8 mouse cellular contexts compared by ENCODE assay signal in the genomic region with DNA sequence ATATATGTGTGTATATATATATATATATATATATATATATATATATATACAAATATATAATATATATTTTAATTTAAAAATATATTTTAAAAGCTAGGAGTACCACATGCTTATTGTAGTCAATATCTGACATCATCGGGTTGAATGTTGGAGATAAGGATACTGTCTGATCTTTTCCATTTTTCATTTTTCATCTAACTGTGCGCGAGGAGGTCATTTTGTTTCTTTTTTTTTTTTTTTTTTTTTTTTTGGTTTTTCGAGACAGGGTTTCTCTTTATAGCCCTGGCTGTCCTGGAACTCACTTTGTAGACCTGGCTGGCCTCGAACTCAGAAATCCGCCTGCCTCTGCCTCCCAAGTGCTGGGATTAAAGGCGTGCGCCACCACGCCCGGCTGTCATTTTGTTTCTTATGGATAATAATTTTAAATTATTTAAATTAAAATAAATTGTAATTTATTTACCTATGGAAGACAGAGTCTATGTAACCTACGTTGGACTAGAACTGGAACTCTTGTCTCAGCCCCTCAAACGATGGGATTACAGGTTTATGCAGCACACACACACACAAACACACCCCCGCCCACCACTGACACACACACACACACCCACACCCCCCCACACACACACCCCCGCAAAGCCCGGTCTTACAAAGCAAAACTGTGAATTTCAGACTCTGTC. TPM values are rescaled to one million over a fixed set of nuclear protein-coding genes. Genes with fewer than 3 reads are reported as not detected.
A peak's percentile ranks its signal among the peaks of the same experiment; 100 is the strongest.
DNase-seq lines count a peak whose midpoint lies in the region; ATAC-seq lines count a peak whose summit lies in the region.
"Not testable (repeated sequence)": the region's sequence is repeated elsewhere in the genome, so short reads cannot be mapped to it uniquely, and the experiment has no call there.
"Had no signal": no experiment of that assay in that cellular context is flagged by ENCODE, and none has a peak within 500 bp of the region (broad histone marks: within the 10 kb centered on the region; RNA-seq: fewer than 3 reads in every experiment).

No protein-coding gene starts in this region.

- H3K9ac ChIP-seq in embryonic facial prominence, embryonic 11.5 days (replicated peaks; ENCODE audit: low read length); forebrain, embryonic 16.5 days (replicated peaks; ENCODE audit: low read depth, low read length); hindbrain, embryonic 11.5 days (ENCODE audit: low read depth, low read length); kidney, embryonic 14.5 days (ENCODE audit: low read depth, low read length): not testable (repeated sequence)
- H3K9ac ChIP-seq in liver, embryonic 11.5 days (ENCODE audit: low read depth, low read length) = peak overlapping the region; percentile 40; the same call in 1 of the 2 replicates
- H3K9ac ChIP-seq in neural tube, embryonic 12.5 days = 0 out of 2 replicates have a peak overlapping the region, but pooled peaks have one; percentile 26

- DNase-seq in embryonic facial prominence, embryonic 11.5 days (ENCODE audit: low spot score); hindbrain, embryonic 11.5 days (ENCODE audit: low spot score); liver, embryonic 11.5 days (ENCODE audit: low spot score): not testable (repeated sequence)

- not testable (repeated sequence) for H3K27me3 ChIP-seq in embryonic facial prominence, embryonic 11.5 days (ENCODE audit: control insufficient read depth, insufficient read depth, low read length); forebrain, embryonic 16.5 days (replicated peaks; ENCODE audit: control insufficient read depth, insufficient read depth, low read length); hindbrain, embryonic 11.5 days (ENCODE audit: control insufficient read depth, insufficient read depth, low read length); kidney, embryonic 14.5 days (ENCODE audit: control insufficient read depth, insufficient read depth, low read length); liver, embryonic 11.5 days (replicated peaks; ENCODE audit: control insufficient read depth, insufficient read depth, low read length); neural tube, embryonic 12.5 days (replicated peaks)

- H3K9me3 ChIP-seq in embryonic facial prominence, embryonic 11.5 days (replicated peaks; ENCODE audit: control insufficient read depth, low read length); forebrain, embryonic 16.5 days (ENCODE audit: control insufficient read depth, low read length); hindbrain, embryonic 11.5 days (ENCODE audit: control insufficient read depth, low read length); kidney, embryonic 14.5 days (ENCODE audit: control insufficient read depth, low read length); liver, embryonic 11.5 days (ENCODE audit: control insufficient read depth, low read length); neural tube, embryonic 12.5 days: not testable (repeated sequence)

- H3K27ac ChIP-seq in embryonic facial prominence, embryonic 11.5 days (replicated peaks; ENCODE audit: low read depth, low read length); forebrain, embryonic 16.5 days (ENCODE audit: low read length); hindbrain, embryonic 11.5 days (ENCODE audit: low read depth, low read length); kidney, embryonic 14.5 days (ENCODE audit: low read depth, low read length); liver, embryonic 11.5 days (ENCODE audit: low read depth, low read length); macrophage; neural tube, embryonic 12.5 days: not testable (repeated sequence)

- 38% methylated on average over 15 of the region's 15 CpGs for whole genome bisulfite sequencing in embryonic facial prominence, embryonic 11.5 days
- 35% methylated on average over 14 of the region's 15 CpGs for WGBS in forebrain, embryonic 16.5 days
- 38% methylated on average over 14 of the region's 15 CpGs for WGBS in hindbrain, embryonic 11.5 days
- WGBS in kidney, embryonic 14.5 days = 38% methylated on average over 14 of the region's 15 CpGs
- 28% methylated on average over 14 of the region's 15 CpGs for WGBS in liver, embryonic 11.5 days
- 28% methylated on average over 9 of the region's 15 CpGs for WGBS in macrophage (ENCODE audit: missing documents)
- WGBS in neural tube, embryonic 12.5 days = 38% methylated on average over 15 of the region's 15 CpGs

- H3K4me2 ChIP-seq in embryonic facial prominence, embryonic 11.5 days (ENCODE audit: low read depth, low read length) = peak overlapping the region; percentile 1
- peak overlapping the region; percentile 32 for H3K4me2 ChIP-seq in forebrain, embryonic 16.5 days (ENCODE audit: low read length)
- H3K4me2 ChIP-seq in hindbrain, embryonic 11.5 days (replicated peaks; ENCODE audit: low read depth, low read length); kidney, embryonic 14.5 days (replicated peaks; ENCODE audit: low read depth, low read length): not testable (repeated sequence)
- H3K4me2 ChIP-seq in liver, embryonic 11.5 days = peak overlapping the region; percentile 56
- H3K4me2 ChIP-seq in neural tube, embryonic 12.5 days (replicated peaks) = peak overlapping the region; percentile 50

- H3K36me3 ChIP-seq in embryonic facial prominence, embryonic 11.5 days (replicated peaks; ENCODE audit: control insufficient read depth, insufficient read depth, low read depth, low read length); forebrain, embryonic 16.5 days (ENCODE audit: control insufficient read depth, insufficient read depth); hindbrain, embryonic 11.5 days (ENCODE audit: control insufficient read depth, insufficient read depth, low read length): not testable (repeated sequence)
- H3K36me3 ChIP-seq in kidney, embryonic 14.5 days (ENCODE audit: control insufficient read depth, insufficient read depth, low read length) = peaks cover 27% of the 10 kb centered on the region
- H3K36me3 ChIP-seq in liver, embryonic 11.5 days (ENCODE audit: control insufficient read depth, insufficient read depth, low read length) = peaks cover 22% of the 10 kb centered on the region
- H3K36me3 ChIP-seq in macrophage (ENCODE audit: inconsistent target) = peaks cover 18% of the 10 kb centered on the region; the same call in 1 of the 2 replicates
- H3K36me3 ChIP-seq in neural tube, embryonic 12.5 days = peaks cover 26% of the 10 kb centered on the region

- H3K79me2 ChIP-seq in macrophage (ENCODE audit: inconsistent target) = peaks cover 27% of the 10 kb centered on the region

- peak overlapping the region; percentile 88 for H3K4me3 ChIP-seq in embryonic facial prominence, embryonic 11.5 days (ENCODE audit: low read depth, low read length)
- peak overlapping the region; percentile 27 for H3K4me3 ChIP-seq in forebrain, embryonic 16.5 days (replicated peaks; ENCODE audit: low read length)
- peak overlapping the region; percentile 88; the same call in 1 of the 2 replicates for H3K4me3 ChIP-seq in hindbrain, embryonic 11.5 days (ENCODE audit: low read depth, low read length)
- H3K4me3 ChIP-seq in kidney, embryonic 14.5 days (ENCODE audit: low read length) = peak overlapping the region; percentile 17; the same call in 1 of the 2 replicates
- H3K4me3 ChIP-seq in liver, embryonic 11.5 days (ENCODE audit: low read depth, low read length) = peak overlapping the region; percentile 88
- peak overlapping the region; percentile 12; the same call in 1 of the 2 replicates for H3K4me3 ChIP-seq in macrophage (ENCODE audit: inconsistent target)
- peak overlapping the region; percentile 20; the same call in 1 of the 2 replicates for H3K4me3 ChIP-seq in neural tube, embryonic 12.5 days

- not testable (repeated sequence) for H3K4me1 ChIP-seq in embryonic facial prominence, embryonic 11.5 days (ENCODE audit: control insufficient read depth, insufficient read depth, low read length); hindbrain, embryonic 11.5 days (replicated peaks; ENCODE audit: control insufficient read depth, insufficient read depth, low read length); kidney, embryonic 14.5 days (ENCODE audit: control insufficient read depth, insufficient read depth, low read length)
- peaks cover 12% of the 10 kb centered on the region for H3K4me1 ChIP-seq in forebrain, embryonic 16.5 days (replicated peaks; ENCODE audit: control insufficient read depth, insufficient read depth, low read length)
- peaks cover 24% of the 10 kb centered on the region for H3K4me1 ChIP-seq in liver, embryonic 11.5 days (replicated peaks; ENCODE audit: control insufficient read depth, insufficient read depth, low read length)
- peaks cover 17% of the 10 kb centered on the region for H3K4me1 ChIP-seq in neural tube, embryonic 12.5 days

- ATAC-seq in embryonic facial prominence, embryonic 11.5 days (replicated peaks; ENCODE audit: insufficient number of reproducible peaks, low FRiP score, low TSS enrichment, low read depth) = peak; percentile 31; the same call in 1 of the 2 replicates
- not testable (repeated sequence) for ATAC-seq in forebrain, embryonic 16.5 days; kidney, embryonic 14.5 days (ENCODE audit: low FRiP score, low TSS enrichment); liver, embryonic 11.5 days (replicated peaks; ENCODE audit: low FRiP score); neural tube, embryonic 12.5 days (ENCODE audit: low FRiP score, low read depth)
- ATAC-seq in hindbrain, embryonic 11.5 days (ENCODE audit: low FRiP score) = peak; percentile 1; the same call in 1 of the 2 replicates

RNA-seq across cellular contexts. Expression of a gene that starts 0.5 kb away (rescaled TPM):
- 432 and 435 TPM in 2 replicates for polyA plus RNA-seq in embryonic facial prominence, embryonic 11.5 days (2014; fragmentation: Nextera tagmentation; extraction: Ambion mirVana)
- 219 and 239 TPM in 2 replicates for polyA plus RNA-seq in forebrain, embryonic 16.5 days (2015; fragmentation: Nextera tagmentation; extraction: Ambion mirVana)
- 387 and 395 TPM in 2 replicates for polyA plus RNA-seq in hindbrain, embryonic 11.5 days (2014; fragmentation: Nextera tagmentation; extraction: Ambion mirVana)
- polyA plus RNA-seq in kidney, embryonic 14.5 days (2014; fragmentation: Nextera tagmentation; extraction: Ambion mirVana) = 430 and 578 TPM in 2 replicates
- polyA plus RNA-seq in liver, embryonic 11.5 days (2014; fragmentation: Nextera tagmentation; extraction: Ambion mirVana) = 553 and 579 TPM in 2 replicates
- 100 to 1,000 TPM in 1 of 26 experiments, 10 to 100 TPM in 25; 21.3 to 127 (median 50.7) TPM for total RNA-seq in macrophage (2018; cell fraction: chromatin; rRNA removed)
- total RNA-seq in macrophage (2018; cell fraction: cytosol; rRNA removed) = 100 to 1,000 TPM; 140 to 387 (median 255) TPM
- total RNA-seq in macrophage (2018; cell fraction: nucleus; rRNA removed) = 10 to 100 TPM; 22.2 to 87.3 (median 49.7) TPM
- polyA plus RNA-seq in macrophage (2018) = 158 to 680 TPM (median 569 TPM) in 3 replicates
- polyA plus RNA-seq in neural tube, embryonic 12.5 days (2016; fragmentation: Nextera tagmentation; extraction: Ambion mirVana) = 327 and 346 TPM in 2 replicates

RNA-seq across cellular contexts. Expression of a gene that starts 6.6 kb away (rescaled TPM):
- polyA plus RNA-seq in embryonic facial prominence, embryonic 11.5 days (2014; fragmentation: Nextera tagmentation; extraction: Ambion mirVana) = 2.4 and 2.7 TPM in 2 replicates
- 2.2 and 2.5 TPM in 2 replicates for polyA plus RNA-seq in forebrain, embryonic 16.5 days (2015; fragmentation: Nextera tagmentation; extraction: Ambion mirVana)
- polyA plus RNA-seq in hindbrain, embryonic 11.5 days (2014; fragmentation: Nextera tagmentation; extraction: Ambion mirVana) = 4.5 and 5.0 TPM in 2 replicates
- 9.6 and 10.4 TPM in 2 replicates for polyA plus RNA-seq in kidney, embryonic 14.5 days (2014; fragmentation: Nextera tagmentation; extraction: Ambion mirVana)
- polyA plus RNA-seq in liver, embryonic 11.5 days (2014; fragmentation: Nextera tagmentation; extraction: Ambion mirVana) = 31.2 and 34.6 TPM in 2 replicates
- 100 to 1,000 TPM in 16 of 26 experiments, 10 to 100 TPM in 10; 75.8 to 646 (median 235) TPM for total RNA-seq in macrophage (2018; cell fraction: chromatin; rRNA removed)
- total RNA-seq in macrophage (2018; cell fraction: cytosol; rRNA removed) = 100 to 1,000 TPM in 13 of 26 experiments, 10 to 100 TPM in 13; 40.6 to 193 (median 106) TPM
- total RNA-seq in macrophage (2018; cell fraction: nucleus; rRNA removed) = 100 to 1,000 TPM in 17 of 26 experiments, 10 to 100 TPM in 9; 75.8 to 497 (median 162) TPM
- 24.9 to 84.0 TPM (median 72.4 TPM) in 3 replicates for polyA plus RNA-seq in macrophage (2018)
- 3.4 and 4.3 TPM in 2 replicates for polyA plus RNA-seq in neural tube, embryonic 12.5 days (2016; fragmentation: Nextera tagmentation; extraction: Ambion mirVana)

RNA-seq across cellular contexts. Expression of a gene that starts 16.5 kb away (rescaled TPM):
- 3.5 and 3.9 TPM in 2 replicates for polyA plus RNA-seq in embryonic facial prominence, embryonic 11.5 days (2014; fragmentation: Nextera tagmentation; extraction: Ambion mirVana)
- 2.0 TPM in 2 replicates for polyA plus RNA-seq in forebrain, embryonic 16.5 days (2015; fragmentation: Nextera tagmentation; extraction: Ambion mirVana)
- polyA plus RNA-seq in hindbrain, embryonic 11.5 days (2014; fragmentation: Nextera tagmentation; extraction: Ambion mirVana) = 3.1 and 3.5 TPM in 2 replicates
- 8.9 and 10.3 TPM in 2 replicates for polyA plus RNA-seq in kidney, embryonic 14.5 days (2014; fragmentation: Nextera tagmentation; extraction: Ambion mirVana)
- polyA plus RNA-seq in liver, embryonic 11.5 days (2014; fragmentation: Nextera tagmentation; extraction: Ambion mirVana) = 3.2 and 5.0 TPM in 2 replicates
- total RNA-seq in macrophage (2018; cell fraction: chromatin; rRNA removed) = 10 to 100 TPM in 2 of 26 experiments, 1 to 10 TPM in 19, not detected in 5; 1.4 to 10.2 (median 5.4) TPM
- total RNA-seq in macrophage (2018; cell fraction: cytosol; rRNA removed) = 1 to 10 TPM in 20 of 26 experiments, under 1 TPM in 6; 0.75 to 5.0 (median 1.8) TPM
- 10 to 100 TPM in 1 of 26 experiments, 1 to 10 TPM in 16, under 1 TPM in 3, not detected in 6; 0.60 to 17.5 (median 2.3) TPM for total RNA-seq in macrophage (2018; cell fraction: nucleus; rRNA removed)
- 1.6 to 5.3 TPM in 2 of 3 replicates, not detected in the other for polyA plus RNA-seq in macrophage (2018)
- polyA plus RNA-seq in neural tube, embryonic 12.5 days (2016; fragmentation: Nextera tagmentation; extraction: Ambion mirVana) = 3.2 and 4.4 TPM in 2 replicates

RNA-seq across cellular contexts. Expression of a gene that starts 16.7 kb away (rescaled TPM):
- polyA plus RNA-seq in embryonic facial prominence, embryonic 11.5 days (2014; fragmentation: Nextera tagmentation; extraction: Ambion mirVana) = 10.4 and 11.8 TPM in 2 replicates
- 32.5 TPM in 2 replicates for polyA plus RNA-seq in forebrain, embryonic 16.5 days (2015; fragmentation: Nextera tagmentation; extraction: Ambion mirVana)
- 14.2 and 16.9 TPM in 2 replicates for polyA plus RNA-seq in hindbrain, embryonic 11.5 days (2014; fragmentation: Nextera tagmentation; extraction: Ambion mirVana)
- 8.2 and 16.1 TPM in 2 replicates for polyA plus RNA-seq in kidney, embryonic 14.5 days (2014; fragmentation: Nextera tagmentation; extraction: Ambion mirVana)
- polyA plus RNA-seq in liver, embryonic 11.5 days (2014; fragmentation: Nextera tagmentation; extraction: Ambion mirVana) = 12.6 and 13.4 TPM in 2 replicates
- total RNA-seq in macrophage (2018; cell fraction: chromatin; rRNA removed) = 10 to 100 TPM in 17 of 26 experiments, 1 to 10 TPM in 9; 3.5 to 20.6 (median 12.5) TPM
- 10 to 100 TPM in 17 of 26 experiments, 1 to 10 TPM in 9; 4.0 to 17.0 (median 11.5) TPM for total RNA-seq in macrophage (2018; cell fraction: cytosol; rRNA removed)
- 10 to 100 TPM in 19 of 26 experiments, 1 to 10 TPM in 7; 5.6 to 25.8 (median 13.3) TPM for total RNA-seq in macrophage (2018; cell fraction: nucleus; rRNA removed)
- 7.5 to 12.0 TPM (median 11.5 TPM) in 3 replicates for polyA plus RNA-seq in macrophage (2018)
- 28.2 and 29.0 TPM in 2 replicates for polyA plus RNA-seq in neural tube, embryonic 12.5 days (2016; fragmentation: Nextera tagmentation; extraction: Ambion mirVana)

RNA-seq across cellular contexts. Expression of a gene that starts 17.0 kb away (rescaled TPM):
- 10.1 and 12.8 TPM in 2 replicates for polyA plus RNA-seq in embryonic facial prominence, embryonic 11.5 days (2014; fragmentation: Nextera tagmentation; extraction: Ambion mirVana)
- 5.7 and 7.7 TPM in 2 replicates for polyA plus RNA-seq in forebrain, embryonic 16.5 days (2015; fragmentation: Nextera tagmentation; extraction: Ambion mirVana)
- 9.3 and 10.3 TPM in 2 replicates for polyA plus RNA-seq in hindbrain, embryonic 11.5 days (2014; fragmentation: Nextera tagmentation; extraction: Ambion mirVana)
- 10.4 and 11.5 TPM in 2 replicates for polyA plus RNA-seq in kidney, embryonic 14.5 days (2014; fragmentation: Nextera tagmentation; extraction: Ambion mirVana)
- polyA plus RNA-seq in liver, embryonic 11.5 days (2014; fragmentation: Nextera tagmentation; extraction: Ambion mirVana) = 8.7 and 9.2 TPM in 2 replicates
- 1 to 10 TPM in 8 of 26 experiments, under 1 TPM in 5, not detected in 13; 0.62 to 2.3 (median 1.2) TPM for total RNA-seq in macrophage (2018; cell fraction: chromatin; rRNA removed)
- 1 to 10 TPM in 6 of 26 experiments, under 1 TPM in 20; 0.15 to 1.7 (median 0.68) TPM for total RNA-seq in macrophage (2018; cell fraction: cytosol; rRNA removed)
- total RNA-seq in macrophage (2018; cell fraction: nucleus; rRNA removed) = 1 to 10 TPM in 6 of 26 experiments, under 1 TPM in 6, not detected in 14; 0.44 to 2.8 (median 1.1) TPM
- 0.82 to 2.1 TPM in 2 of 3 replicates, not detected in the other for polyA plus RNA-seq in macrophage (2018)
- 6.7 and 10.0 TPM in 2 replicates for polyA plus RNA-seq in neural tube, embryonic 12.5 days (2016; fragmentation: Nextera tagmentation; extraction: Ambion mirVana)
- total RNA-seq: granulocyte monocyte progenitor cell, adult 5-6 weeks had no signal

Comparison
In these comparisons a context has a peak if more than half of its experiments do, and no peak if none do; other contexts are left out.
1. H3K4me3 ChIP-seq: peak in every context shown above with its lines; median percentile 88 in embryonic facial prominence, embryonic 11.5 days; 88 in hindbrain, embryonic 11.5 days; 88 in liver, embryonic 11.5 days; 27 in forebrain, embryonic 16.5 days; 20 in neural tube, embryonic 12.5 days; 17 in kidney, embryonic 14.5 days; 12 in macrophage.